Mouse (Mus musculus): ENCODE results near the gene Sult2a7.

DNA sequence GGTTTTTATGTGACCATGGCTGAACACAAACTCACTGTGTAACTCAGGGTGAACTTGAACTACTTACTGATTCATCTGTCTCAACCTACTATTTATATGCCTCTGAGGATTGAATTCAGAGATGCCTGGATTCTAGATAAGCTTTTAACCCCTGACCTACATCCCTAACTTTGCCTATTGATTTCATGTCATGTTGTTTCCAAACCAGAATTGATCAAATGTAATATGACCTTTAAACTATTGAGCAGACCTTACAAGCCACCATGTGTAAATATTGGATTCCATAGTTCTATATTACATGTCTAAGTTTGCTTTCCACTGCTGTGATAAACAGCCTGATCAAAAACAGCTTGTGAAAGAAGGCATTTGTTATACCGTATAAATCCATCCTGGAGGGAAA is 55.5 kb downstream of the Sult2a7 start:
- TF ChIP-seq CTCF (IDR thresholded peaks at IDR 0.05; ENCODE audit: insufficient read depth, low read length), result no peak
- no peak for TF ChIP-seq POLR2A (IDR thresholded peaks at IDR 0.05; ENCODE audit: borderline replicate concordance, extremely low read depth, low read depth, low read length)
